Mouse (Mus musculus): ENCODE results near the gene Mkln1. TPM values are rescaled to one million over a fixed set of nuclear protein-coding genes. Genes with fewer than 3 reads are reported as not detected.
A peak's percentile ranks its signal among the peaks of the same experiment; 100 is the strongest.

Mkln1 gene
- total RNA-seq, 2 experiments from 2014 or later, result 141 to 142 TPM

DNA sequence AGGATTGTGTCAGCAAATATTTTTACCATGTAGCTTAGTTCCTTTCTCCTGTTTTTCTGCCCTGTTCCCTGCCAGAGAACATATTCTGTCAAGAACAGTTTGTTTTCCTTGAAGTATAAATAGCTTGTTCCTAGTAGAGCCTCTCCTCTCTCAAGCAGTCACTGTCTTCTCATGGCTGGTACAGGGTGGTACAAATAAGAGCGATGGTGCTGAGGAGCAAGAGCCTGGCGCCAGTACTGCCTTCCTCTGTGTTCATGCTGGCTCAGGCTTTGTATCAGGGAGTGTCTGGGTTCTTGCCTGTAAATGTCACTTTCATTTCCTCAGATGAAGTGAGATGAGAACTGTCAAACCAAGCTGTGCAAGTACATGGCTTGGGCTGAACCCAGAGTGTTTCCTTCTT is 104.1 kb downstream of the Mkln1 start:
- DNase-seq (ENCODE audit: extremely low spot score in 1 of 2, low spot score in 1 of 2), result no peak

- no peak for DNase-seq (ENCODE audit: extremely low spot score in 1 of 2, low spot score in 1 of 2)
These were observed 115.2 kb downstream of the Mkln1 start for GRCm38 (mm10) chr6:31513726-31514125.

DNA sequence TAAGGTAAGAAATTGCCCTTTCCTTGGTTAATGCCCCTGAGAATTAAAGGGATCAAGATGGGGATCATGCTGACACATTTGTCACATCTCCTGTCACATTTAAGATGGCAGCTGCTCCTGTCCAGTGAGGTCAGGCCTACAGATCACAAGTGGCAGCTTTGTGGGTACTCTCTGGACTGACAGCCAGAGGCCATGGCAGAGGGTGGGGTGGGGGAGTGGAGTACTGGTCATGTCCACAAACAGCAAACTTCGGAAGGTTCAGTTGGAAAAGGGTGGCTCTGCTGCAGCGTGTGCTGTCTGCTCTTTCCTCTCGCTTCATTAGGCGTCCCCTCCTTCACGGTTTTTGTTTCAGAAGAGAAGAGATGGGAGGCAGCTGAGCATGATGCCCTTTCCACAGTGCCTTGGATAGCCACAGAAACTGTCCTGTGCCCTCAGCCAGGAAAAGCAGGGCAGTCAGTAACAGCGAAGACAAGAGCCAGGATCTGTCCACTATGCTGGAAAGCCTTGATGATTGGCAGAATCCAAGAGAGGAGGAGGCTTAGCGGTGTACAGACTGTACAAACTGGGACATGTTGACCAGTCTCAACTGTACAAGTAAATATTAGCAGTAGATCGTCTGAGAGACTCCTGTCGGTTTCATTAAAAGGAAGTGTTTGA is 119.3 kb downstream of the Mkln1 start:
- no peak for DNase-seq (ENCODE audit: extremely low spot score in 1 of 2, low spot score in 1 of 2)

DNA sequence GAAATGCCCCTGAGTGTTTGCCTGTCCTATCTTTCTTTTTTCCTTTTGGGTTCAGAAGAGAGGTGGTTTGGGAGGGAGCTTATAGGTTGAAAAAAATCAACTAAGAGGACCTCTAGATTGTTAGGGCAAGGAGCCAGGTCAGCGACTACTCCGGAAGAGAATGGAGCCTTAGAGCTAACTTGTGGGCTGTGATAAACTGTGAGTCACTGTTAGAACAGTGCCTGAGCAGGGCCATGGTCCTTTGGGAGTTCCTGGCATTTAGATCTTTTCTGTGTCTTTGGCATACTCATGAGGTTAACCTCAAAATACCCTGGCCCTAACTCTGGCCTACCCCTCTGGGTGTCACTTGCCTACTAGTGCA is 119.8 kb downstream of the Mkln1 start:
- DNase-seq (ENCODE audit: extremely low spot score in 1 of 2, low spot score in 1 of 2), result no peak

GRCm38 (mm10) chr6:31519001-31519471 is 120.5 kb downstream of the Mkln1 start:
- no peak for DNase-seq (ENCODE audit: extremely low spot score in 1 of 2, low spot score in 1 of 2)

DNA sequence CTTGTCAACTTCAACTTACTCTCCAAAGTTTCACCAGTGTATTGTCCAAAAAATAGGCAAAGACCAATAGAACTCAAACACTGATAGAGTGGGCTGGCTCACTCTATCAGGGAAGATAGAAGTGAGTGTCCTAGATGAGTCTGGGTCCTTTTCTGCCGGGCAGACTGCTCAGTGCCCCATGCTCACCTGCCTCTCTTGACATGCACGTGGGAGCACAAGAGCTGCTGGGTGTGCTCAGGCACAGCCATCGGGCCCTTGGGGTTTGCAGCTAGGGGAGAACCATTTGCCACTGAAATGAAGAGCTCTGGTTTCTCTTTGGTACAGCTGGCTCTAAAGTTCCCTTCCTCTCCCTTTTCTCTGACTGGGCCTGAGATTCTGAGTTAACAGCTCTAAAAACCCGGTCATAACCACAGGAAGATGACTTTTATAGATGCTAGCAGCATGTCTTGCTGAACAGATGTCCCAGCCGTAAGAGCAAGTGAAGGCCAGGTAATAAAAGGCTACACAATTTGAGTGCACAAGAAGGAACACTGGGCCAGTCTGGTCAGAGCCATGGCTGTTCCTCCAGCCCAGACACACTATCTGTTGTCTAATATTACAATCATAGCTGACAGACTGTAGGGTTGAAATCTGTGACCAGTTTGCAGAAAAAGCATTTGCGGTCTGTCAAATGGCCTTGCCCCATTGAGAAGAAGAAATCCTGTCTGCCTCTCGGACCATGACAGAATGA is 122.1 kb downstream of the Mkln1 start:
- no peak for DNase-seq (ENCODE audit: extremely low spot score in 1 of 2, low spot score in 1 of 2)

- DNase-seq (ENCODE audit: extremely low spot score in 1 of 2, low spot score in 1 of 2), result no peak
These were observed 123.2 kb downstream of the Mkln1 start for GRCm38 (mm10) chr6:31521491-31522355.

DNA sequence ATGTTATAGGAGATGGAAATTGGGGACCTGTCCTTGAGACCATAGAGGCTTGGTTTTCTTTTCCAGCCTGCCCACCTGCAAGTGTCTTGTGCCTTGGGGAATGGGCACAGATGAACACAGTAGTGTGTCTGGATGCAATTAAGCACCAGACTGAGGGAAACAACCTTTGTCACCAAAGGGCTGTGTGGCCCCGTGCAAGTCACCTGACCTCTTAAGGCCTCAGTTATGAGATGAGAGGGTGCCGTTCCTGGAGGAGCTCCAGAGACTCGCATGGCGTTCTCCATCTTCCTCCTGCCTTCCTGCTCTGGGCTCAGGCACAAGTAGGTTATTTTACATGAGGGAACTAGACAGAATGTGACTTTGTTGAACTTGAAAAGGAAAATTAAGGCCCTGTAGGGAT is 123.9 kb downstream of the Mkln1 start:
- DNase-seq (ENCODE audit: extremely low spot score in 1 of 2, low spot score in 1 of 2), result no peak

GRCm38 (mm10) chr6:31523039-31523438 is 124.5 kb downstream of the Mkln1 start:
- no peak for DNase-seq (ENCODE audit: extremely low spot score in 1 of 2, low spot score in 1 of 2)

DNA sequence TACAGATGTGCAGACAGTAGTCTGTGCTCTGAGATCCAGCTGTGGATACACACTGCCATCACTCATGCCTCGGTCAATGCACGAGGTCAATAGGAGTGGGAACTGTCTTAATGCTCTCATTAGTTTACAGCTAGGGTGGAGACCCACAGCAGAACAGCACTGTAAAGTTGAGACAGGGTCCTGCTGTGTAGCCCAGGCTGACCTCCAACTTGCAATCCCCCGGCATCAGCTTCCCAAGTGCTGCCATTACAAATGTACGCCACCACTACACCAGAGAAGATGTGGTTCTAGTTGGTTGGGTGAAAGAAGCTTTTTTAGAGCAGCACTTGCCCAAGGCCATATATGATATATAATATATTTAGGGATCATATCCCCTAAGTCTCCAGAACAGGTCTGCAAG is 125.1 kb downstream of the Mkln1 start:
- DNase-seq (ENCODE audit: extremely low spot score in 1 of 2, low spot score in 1 of 2), result no peak

- no peak for DNase-seq (ENCODE audit: extremely low spot score in 1 of 2, low spot score in 1 of 2)
These were observed 125.6 kb downstream of the Mkln1 start for GRCm38 (mm10) chr6:31524121-31524520.

DNA sequence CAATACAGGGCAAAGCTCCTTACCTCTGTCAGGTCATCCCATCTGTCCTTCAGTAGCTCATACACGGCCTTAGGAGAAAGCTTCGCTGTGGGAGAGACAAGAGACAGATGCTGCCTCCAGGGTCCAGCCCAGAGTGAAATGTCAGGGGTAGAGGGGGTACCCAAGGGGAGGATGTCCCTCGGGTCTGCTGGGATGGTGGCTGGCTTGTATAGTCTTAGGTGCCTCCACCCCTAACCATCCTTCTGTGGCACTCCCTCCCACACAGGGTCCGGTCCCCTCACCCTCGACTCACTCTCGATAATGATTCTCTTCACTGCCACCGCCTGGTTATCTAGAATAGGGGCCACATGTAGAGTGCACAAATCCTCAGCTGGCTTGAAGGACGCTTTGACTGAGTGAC is 126.1 kb downstream of the Mkln1 start:
- no peak for DNase-seq (ENCODE audit: extremely low spot score in 1 of 2, low spot score in 1 of 2)

DNA sequence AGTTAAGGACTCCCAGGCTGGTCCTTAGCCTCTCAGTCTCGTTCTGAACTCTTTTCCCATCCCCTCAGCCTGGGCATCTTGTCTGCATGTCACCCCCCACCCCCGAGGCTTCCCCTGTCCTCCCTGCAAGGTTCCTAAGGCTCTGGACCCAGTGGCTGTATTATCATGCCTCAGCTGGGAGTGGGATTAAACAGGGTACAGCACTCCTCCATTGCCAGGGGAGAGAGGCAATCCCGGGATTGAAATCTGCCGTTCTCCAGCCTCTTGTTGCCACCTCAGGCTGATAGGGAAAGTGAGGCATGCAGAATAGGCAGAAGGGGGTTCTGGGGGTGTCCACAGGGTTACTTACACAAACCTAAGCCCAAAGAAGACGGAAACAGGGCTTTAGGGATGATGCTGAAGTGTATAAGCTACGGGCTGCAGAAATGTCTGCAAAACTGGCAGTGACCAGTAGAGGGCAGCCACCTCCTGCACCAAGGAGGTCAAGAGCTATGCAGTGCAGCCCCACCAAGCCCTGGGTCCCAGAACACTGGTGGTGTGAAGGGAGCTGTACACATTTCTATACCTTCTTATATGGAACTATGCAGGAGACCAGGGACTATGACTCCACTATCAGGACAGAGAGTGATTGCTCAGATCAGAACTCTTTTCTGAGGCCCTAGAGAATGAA is 126.8 kb downstream of the Mkln1 start:
- DNase-seq (ENCODE audit: extremely low spot score in 1 of 2, low spot score in 1 of 2), result peak; percentile 59 to 71

DNA sequence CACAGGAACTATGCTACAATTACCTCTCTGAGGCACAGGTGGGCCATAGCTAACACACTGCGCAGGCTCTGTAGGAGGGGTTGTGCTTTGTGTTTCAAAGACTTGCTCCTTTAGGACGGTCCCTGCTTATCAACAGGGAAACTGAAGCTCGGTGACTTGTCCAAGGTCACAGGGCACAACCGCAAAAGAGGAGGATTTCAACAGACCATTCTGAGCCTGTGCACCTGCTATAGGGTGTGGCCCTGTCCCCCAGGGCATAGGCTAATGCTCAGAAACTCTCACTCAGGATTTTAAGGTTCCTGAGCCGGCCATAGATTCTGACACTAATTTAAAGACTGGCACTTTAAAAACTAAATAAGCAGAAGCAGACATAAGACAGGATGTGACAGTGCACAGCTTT is 128.4 kb downstream of the Mkln1 start:
- no peak for DNase-seq (ENCODE audit: extremely low spot score in 1 of 2, low spot score in 1 of 2)

- peak in 1 of 2 experiments; percentile 78 for DNase-seq (ENCODE audit: extremely low spot score in 1 of 2, low spot score in 1 of 2)
These were observed 129.4 kb downstream of the Mkln1 start for GRCm38 (mm10) chr6:31527897-31528296.

GRCm38 (mm10) chr6:31528339-31528738 is 129.8 kb downstream of the Mkln1 start:
- no peak for DNase-seq (ENCODE audit: extremely low spot score in 1 of 2, low spot score in 1 of 2)

- DNase-seq (ENCODE audit: extremely low spot score in 1 of 2, low spot score in 1 of 2), result no peak
These were observed 133.3 kb downstream of the Mkln1 start for GRCm38 (mm10) chr6:31531880-31532279.

- no peak for DNase-seq (ENCODE audit: extremely low spot score in 1 of 2, low spot score in 1 of 2)
These were observed 136.2 kb downstream of the Mkln1 start for GRCm38 (mm10) chr6:31534705-31535104.

DNA sequence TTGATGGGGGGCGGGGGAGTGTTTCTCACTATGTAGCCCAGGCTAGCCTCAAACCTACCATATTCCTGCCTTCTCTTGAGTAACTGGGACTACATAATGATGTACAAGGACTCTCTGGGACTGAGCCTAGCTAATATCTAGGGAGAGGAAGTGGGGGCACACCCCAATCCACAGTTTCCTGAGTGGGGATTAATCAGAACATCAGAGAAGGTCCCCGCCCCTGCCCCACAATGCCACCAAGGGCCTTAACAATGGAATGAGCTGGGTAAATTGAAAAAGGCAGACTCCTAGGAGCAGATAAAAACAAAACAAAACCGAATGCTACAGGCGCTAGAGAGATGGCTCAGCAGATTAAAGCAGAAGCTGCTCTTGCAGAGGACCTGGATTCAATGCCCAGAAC is 138.7 kb downstream of the Mkln1 start:
- DNase-seq (ENCODE audit: extremely low spot score in 1 of 2, low spot score in 1 of 2), result no peak

- no peak for DNase-seq (ENCODE audit: extremely low spot score in 1 of 2, low spot score in 1 of 2)
These were observed 139.6 kb downstream of the Mkln1 start for GRCm38 (mm10) chr6:31538112-31538511.

DNA sequence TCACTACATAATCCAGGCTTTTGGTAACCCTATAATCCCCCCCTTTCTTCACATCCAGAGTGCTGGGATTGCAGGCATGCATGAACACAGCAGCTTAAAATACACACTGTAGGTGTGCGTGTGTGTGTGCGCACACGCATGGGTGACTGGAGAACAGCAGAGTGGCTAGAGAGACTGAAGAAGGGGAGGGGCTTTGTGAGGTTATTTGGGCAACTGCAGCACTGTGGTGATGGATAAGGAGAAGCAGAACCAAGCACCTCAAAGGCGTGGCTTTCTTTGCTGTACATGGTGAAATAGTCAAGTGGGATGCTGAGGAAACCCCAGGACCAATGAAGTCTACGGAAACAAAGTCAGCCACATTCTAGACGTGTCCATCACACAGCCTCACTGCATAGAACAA is 141.5 kb downstream of the Mkln1 start:
- no peak for DNase-seq (ENCODE audit: extremely low spot score in 1 of 2, low spot score in 1 of 2)

Data from layer of hippocampus, postnatal 25 days (tissue).